Mouse (Mus musculus): Measurements from ENCODE around the gene Ubtd1. TPM values are rescaled to one million over a fixed set of nuclear protein-coding genes. Genes with fewer than 3 reads are reported as not detected.
A peak's percentile ranks its signal among the peaks of the same experiment; 100 is the strongest.

The Ubtd1 gene
- polyA plus RNA-seq, 1 experiment from 2014 or later, result 9.9 TPM

GRCm38 (mm10) chr19:42036357-42036756, 54.8 kb downstream of the Ubtd1 start:
- Histone ChIP-seq H3K27me3 (replicated peaks; ENCODE audit: control insufficient read depth, insufficient read depth, low read length) (no peaks in the 10 kb centered on the region), H3K4me3 (ENCODE audit: low read depth, low read length) (no peak overlapping the region), H3K4me1 (replicated peaks; ENCODE audit: control insufficient read depth, insufficient read depth, low read length) (0 out of 2 replicates have a peak, but pooled peaks cover 4% of the 10 kb centered on the region), H3K36me3 (ENCODE audit: control insufficient read depth, insufficient read depth, low read length) (no peaks in the 10 kb centered on the region; the same call in 1 of the 2 replicates), H3K9me3 (ENCODE audit: control insufficient read depth, low read length) (no peaks in the 10 kb centered on the region), H3K27ac (ENCODE audit: low read depth) (no peak overlapping the region), H3K4me2 (ENCODE audit: low read length) (no peak overlapping the region), H3K9ac (ENCODE audit: low read length) (no peak overlapping the region)
- 74% methylated on average over 3 of the region's 3 CpGs for WGBS
- DNase-seq (ENCODE audit: low spot score), result no peak
- ATAC-seq (replicated peaks; ENCODE audit: low FRiP score, low TSS enrichment, low read depth), result no peak

- DNase-seq (ENCODE audit: low spot score) (no peak), ATAC-seq (replicated peaks; ENCODE audit: low FRiP score, low TSS enrichment, low read depth) (no peak)
- no peak overlapping the region for H3K4me3 ChIP-seq (ENCODE audit: low read depth, low read length)
- no peak overlapping the region for H3K27ac ChIP-seq (ENCODE audit: low read depth)
- no peaks in the 10 kb centered on the region; the same call in 1 of the 2 replicates for H3K36me3 ChIP-seq (ENCODE audit: control insufficient read depth, insufficient read depth, low read length)
- H3K27me3 ChIP-seq (replicated peaks; ENCODE audit: control insufficient read depth, insufficient read depth, low read length), result no peaks in the 10 kb centered on the region
- H3K9ac ChIP-seq (ENCODE audit: low read length), result no peak overlapping the region
- H3K4me1 ChIP-seq (replicated peaks; ENCODE audit: control insufficient read depth, insufficient read depth, low read length), result 0 out of 2 replicates have a peak, but pooled peaks cover 4% of the 10 kb centered on the region
- no peaks in the 10 kb centered on the region for H3K9me3 ChIP-seq (ENCODE audit: control insufficient read depth, low read length)
- 62% methylated on average over 11 of the region's 11 CpGs for WGBS
- H3K4me2 ChIP-seq (ENCODE audit: low read length), result no peak overlapping the region
Measured at GRCm38 (mm10) chr19:42037167-42037702, 55.7 kb downstream of the Ubtd1 start.

- no peaks in the 10 kb centered on the region for H3K9me3 ChIP-seq (ENCODE audit: control insufficient read depth, low read length)
- ATAC-seq (replicated peaks; ENCODE audit: low FRiP score, low TSS enrichment, low read depth) (no peak), DNase-seq (ENCODE audit: low spot score) (no peak)
- no peak overlapping the region for H3K4me2 ChIP-seq (ENCODE audit: low read length)
- 0 out of 2 replicates have a peak, but pooled peaks cover 4% of the 10 kb centered on the region for H3K4me1 ChIP-seq (replicated peaks; ENCODE audit: control insufficient read depth, insufficient read depth, low read length)
- H3K27ac ChIP-seq (ENCODE audit: low read depth), result no peak overlapping the region
- no peaks in the 10 kb centered on the region for H3K36me3 ChIP-seq (ENCODE audit: control insufficient read depth, insufficient read depth, low read length)
- H3K9ac ChIP-seq (ENCODE audit: low read length), result no peak overlapping the region
- no peaks in the 10 kb centered on the region for H3K27me3 ChIP-seq (replicated peaks; ENCODE audit: control insufficient read depth, insufficient read depth, low read length)
- 86% methylated on average over 12 of the region's 12 CpGs for WGBS
- no peak overlapping the region for H3K4me3 ChIP-seq (ENCODE audit: low read depth, low read length)
Measured at GRCm38 (mm10) chr19:42038310-42038709, 56.7 kb downstream of the Ubtd1 start.

- no peak overlapping the region for H3K9ac ChIP-seq (ENCODE audit: low read length)
- DNase-seq (ENCODE audit: low spot score) (no peak), ATAC-seq (replicated peaks; ENCODE audit: low FRiP score, low TSS enrichment, low read depth) (no peak)
- no peaks in the 10 kb centered on the region for H3K27me3 ChIP-seq (replicated peaks; ENCODE audit: control insufficient read depth, insufficient read depth, low read length)
- no peaks in the 10 kb centered on the region for H3K9me3 ChIP-seq (ENCODE audit: control insufficient read depth, low read length)
- 97% methylated on average over 6 of the region's 6 CpGs for WGBS
- no peak overlapping the region for H3K4me2 ChIP-seq (ENCODE audit: low read length)
- H3K27ac ChIP-seq (ENCODE audit: low read depth), result no peak overlapping the region
- H3K36me3 ChIP-seq (ENCODE audit: control insufficient read depth, insufficient read depth, low read length), result no peaks in the 10 kb centered on the region
- no peak overlapping the region for H3K4me3 ChIP-seq (ENCODE audit: low read depth, low read length)
- peaks cover 4% of the 10 kb centered on the region for H3K4me1 ChIP-seq (replicated peaks; ENCODE audit: control insufficient read depth, insufficient read depth, low read length)
Measured at GRCm38 (mm10) chr19:42043988-42044387, 62.4 kb downstream of the Ubtd1 start.

GRCm38 (mm10) chr19:42045269-42046102, 63.9 kb downstream of the Ubtd1 start, which contains the start of gene Hoga1:
Gene Hoga1 (plus strand): TSS chr19:42045610.
- ATAC-seq (replicated peaks; ENCODE audit: low FRiP score, low TSS enrichment, low read depth) (peak; percentile 94), DNase-seq (ENCODE audit: low spot score) (peak; percentile 78)
- H3K4me2 ChIP-seq (ENCODE audit: low read length), result peak within 1 kb of the TSS; percentile 56
- no peak within 1 kb of the TSS for H3K27ac ChIP-seq (ENCODE audit: low read depth)
- H3K4me3 ChIP-seq (ENCODE audit: low read depth, low read length), result peak within 1 kb of the TSS; percentile 29; the same call in 1 of the 2 replicates
- 19% methylated on average over 23 of the region's 23 CpGs for WGBS
- no peaks in the 10 kb centered on the region for H3K9me3 ChIP-seq (ENCODE audit: control insufficient read depth, low read length)
- peak within 1 kb of the TSS; percentile 42 for H3K9ac ChIP-seq (ENCODE audit: low read length)
- H3K27me3 ChIP-seq (replicated peaks; ENCODE audit: control insufficient read depth, insufficient read depth, low read length), result no peaks in the 10 kb centered on the region
- peaks cover 4% of the 10 kb centered on the region for H3K4me1 ChIP-seq (replicated peaks; ENCODE audit: control insufficient read depth, insufficient read depth, low read length)
- H3K36me3 ChIP-seq (ENCODE audit: control insufficient read depth, insufficient read depth, low read length), result no peaks in the 10 kb centered on the region

- Histone ChIP-seq H3K27me3 (replicated peaks; ENCODE audit: control insufficient read depth, insufficient read depth, low read length) (no peaks in the 10 kb centered on the region), H3K9me3 (ENCODE audit: control insufficient read depth, low read length) (no peaks in the 10 kb centered on the region), H3K4me2 (ENCODE audit: low read length) (no peak overlapping the region), H3K36me3 (ENCODE audit: control insufficient read depth, insufficient read depth, low read length) (no peaks in the 10 kb centered on the region), H3K4me3 (ENCODE audit: low read depth, low read length) (no peak overlapping the region), H3K9ac (ENCODE audit: low read length) (no peak overlapping the region), H3K4me1 (replicated peaks; ENCODE audit: control insufficient read depth, insufficient read depth, low read length) (peaks cover 4% of the 10 kb centered on the region), H3K27ac (ENCODE audit: low read depth) (no peak overlapping the region)
- no peak for ATAC-seq (replicated peaks; ENCODE audit: low FRiP score, low TSS enrichment, low read depth)
- WGBS, result 80% methylated on average over 1 of the region's 1 CpGs
- no peak for DNase-seq (ENCODE audit: low spot score)
Measured at GRCm38 (mm10) chr19:42050251-42050650, 68.7 kb downstream of the Ubtd1 start.

- no peak overlapping the region for H3K27ac ChIP-seq (ENCODE audit: low read depth)
- no peak overlapping the region for H3K4me2 ChIP-seq (ENCODE audit: low read length)
- H3K4me3 ChIP-seq (ENCODE audit: low read depth, low read length), result no peak overlapping the region
- DNase-seq (ENCODE audit: low spot score) (no peak), ATAC-seq (replicated peaks; ENCODE audit: low FRiP score, low TSS enrichment, low read depth) (no peak)
- no peaks in the 10 kb centered on the region for H3K9me3 ChIP-seq (ENCODE audit: control insufficient read depth, low read length)
- H3K36me3 ChIP-seq (ENCODE audit: control insufficient read depth, insufficient read depth, low read length), result no peaks in the 10 kb centered on the region
- 82% methylated on average over 3 of the region's 3 CpGs for WGBS
- H3K9ac ChIP-seq (ENCODE audit: low read length), result no peak overlapping the region
- no peaks in the 10 kb centered on the region for H3K4me1 ChIP-seq (replicated peaks; ENCODE audit: control insufficient read depth, insufficient read depth, low read length)
- no peaks in the 10 kb centered on the region for H3K27me3 ChIP-seq (replicated peaks; ENCODE audit: control insufficient read depth, insufficient read depth, low read length)
Measured at GRCm38 (mm10) chr19:42051351-42051750, 69.8 kb downstream of the Ubtd1 start.

- Histone ChIP-seq H3K4me3 (ENCODE audit: low read depth, low read length) (no peak within 1 kb of the TSS), H3K9ac (ENCODE audit: low read length) (no peak within 1 kb of the TSS), H3K27ac (ENCODE audit: low read depth) (no peak within 1 kb of the TSS), H3K36me3 (ENCODE audit: control insufficient read depth, insufficient read depth, low read length) (no peaks in the 10 kb centered on the region), H3K27me3 (replicated peaks; ENCODE audit: control insufficient read depth, insufficient read depth, low read length) (no peaks in the 10 kb centered on the region), H3K4me2 (ENCODE audit: low read length) (no peak within 1 kb of the TSS), H3K9me3 (ENCODE audit: control insufficient read depth, low read length) (no peaks in the 10 kb centered on the region), H3K4me1 (replicated peaks; ENCODE audit: control insufficient read depth, insufficient read depth, low read length) (no peaks in the 10 kb centered on the region)
- ATAC-seq (replicated peaks; ENCODE audit: low FRiP score, low TSS enrichment, low read depth), result no peak
- no peak for DNase-seq (ENCODE audit: low spot score)
- 60% methylated on average over 4 of the region's 4 CpGs for WGBS
Measured at GRCm38 (mm10) chr19:42051948-42052347, 70.4 kb downstream of the Ubtd1 start, which contains the start of gene 4933411K16Rik. Gene 4933411K16Rik (plus strand): TSS chr19:42052248.

Measured in intestine, embryonic 14.5 days (tissue).